Mouse (Mus musculus): ENCODE measurements around the gene Def8.
"Not testable (repeated sequence)": the region's sequence is repeated elsewhere in the genome, so short reads cannot be mapped to it uniquely, and the experiment has no call there.

Def8 gene

DNA sequence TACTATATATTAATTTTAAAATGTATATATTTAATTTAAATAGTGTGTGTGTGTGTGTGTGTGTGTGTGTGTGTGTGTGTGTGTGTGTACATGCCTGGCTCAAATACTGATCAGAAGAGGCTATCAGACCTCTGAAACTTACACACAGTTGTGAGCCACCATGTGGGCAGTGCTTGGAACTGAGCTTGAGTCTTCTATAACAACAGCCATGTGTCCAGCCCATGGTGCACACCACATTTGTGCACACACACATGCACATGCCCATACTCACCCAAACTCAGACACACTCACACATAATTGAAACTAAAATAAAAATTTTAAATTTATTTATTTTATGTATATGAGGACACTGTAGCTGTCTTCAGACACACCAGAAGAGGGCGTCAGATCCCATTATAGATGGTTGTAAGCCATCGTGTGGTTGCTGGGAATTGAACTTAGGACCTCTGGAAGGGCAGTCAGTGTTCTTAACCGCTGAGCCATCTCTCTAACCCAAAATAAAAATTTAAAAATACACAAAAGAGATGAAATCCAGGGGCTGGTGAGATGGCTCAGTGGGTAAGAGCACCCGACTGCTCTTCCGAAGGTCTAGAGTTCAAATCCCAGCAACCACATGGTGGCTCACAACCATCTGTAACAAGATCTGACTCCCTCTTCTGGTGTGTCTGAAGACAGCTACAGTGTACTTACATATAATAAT is 8.2 kb upstream of the Def8 start:
- not testable (repeated sequence) for DNase-seq

GRCm38 (mm10) chr8:123415967-123416943 is 7.1 kb upstream of the Def8 start:
- DNase-seq = no peak

GRCm38 (mm10) chr8:123416944-123417555 is 6.3 kb upstream of the Def8 start:
- DNase-seq = no peak

GRCm38 (mm10) chr8:123419711-123420110 is 3.6 kb upstream of the Def8 start:
- no peak for DNase-seq

DNA sequence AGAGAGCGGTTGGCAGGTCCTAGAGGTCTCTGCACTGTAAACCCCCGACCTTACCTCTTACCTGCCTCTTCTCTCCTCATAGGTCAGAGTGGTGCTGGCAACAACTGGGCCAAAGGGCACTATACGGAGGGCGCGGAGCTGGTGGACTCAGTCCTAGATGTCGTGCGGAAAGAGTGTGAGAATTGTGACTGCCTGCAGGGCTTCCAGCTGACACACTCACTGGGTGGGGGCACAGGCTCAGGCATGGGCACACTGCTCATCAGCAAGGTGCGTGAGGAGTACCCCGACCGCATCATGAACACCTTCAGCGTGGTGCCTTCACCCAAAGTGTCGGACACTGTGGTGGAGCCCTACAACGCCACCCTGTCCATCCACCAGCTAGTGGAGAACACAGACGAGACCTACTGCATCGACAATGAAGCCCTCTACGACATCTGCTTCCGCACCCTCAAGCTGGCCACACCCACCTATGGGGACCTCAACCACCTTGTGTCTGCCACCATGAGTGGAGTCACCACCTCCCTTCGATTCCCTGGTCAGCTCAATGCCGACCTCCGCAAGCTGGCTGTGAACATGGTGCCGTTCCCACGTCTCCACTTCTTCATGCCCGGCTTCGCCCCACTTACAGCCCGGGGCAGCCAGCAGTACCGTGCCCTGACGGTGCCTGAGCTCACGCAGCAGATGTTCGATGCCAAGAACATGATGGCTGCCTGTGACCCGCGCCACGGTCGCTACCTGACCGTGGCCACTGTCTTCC is 2.6 kb upstream of the Def8 start:
- DNase-seq = no peak

- DNase-seq = no peak
These were observed 2.0 kb upstream of the Def8 start for GRCm38 (mm10) chr8:123421325-123421724.

DNA sequence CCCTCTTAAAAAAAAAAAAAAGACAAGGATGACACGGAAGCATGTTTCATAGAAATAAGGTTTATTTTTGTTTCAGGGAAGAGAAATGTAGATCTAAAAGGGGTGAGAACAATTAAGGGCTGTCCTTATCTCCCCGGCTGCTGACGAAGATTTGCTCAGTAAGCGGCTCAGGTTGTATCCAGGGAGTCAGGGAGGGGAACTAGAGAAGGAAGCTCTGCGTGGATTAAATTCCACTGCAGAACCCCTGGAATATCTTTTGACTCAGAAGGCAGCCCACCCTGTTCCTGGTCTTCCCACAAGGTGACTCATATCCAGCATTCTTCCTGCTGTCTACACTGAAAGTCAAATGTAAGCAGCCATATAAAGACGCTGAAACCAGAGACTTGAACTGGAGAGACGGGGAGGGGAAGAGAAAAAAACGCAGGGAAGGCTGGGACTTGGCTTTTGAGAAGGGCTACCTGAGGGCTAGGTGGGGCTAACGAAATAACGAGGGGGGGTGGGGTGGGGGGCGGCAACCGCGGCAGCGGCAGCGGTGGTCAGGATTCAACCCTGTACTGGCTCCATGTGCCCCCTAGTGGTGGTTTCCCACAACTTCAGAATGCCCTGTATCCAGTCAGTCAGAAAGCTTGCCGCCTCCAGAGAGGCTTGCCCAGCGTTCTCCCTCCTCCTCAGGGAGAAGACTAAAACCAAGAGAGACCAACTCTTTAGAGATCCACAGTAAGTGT is 1.1 kb upstream of the Def8 start:
- DNase-seq = peak; percentile 50 to 74

- no peak for DNase-seq
These were observed 557 bp upstream of the Def8 start for GRCm38 (mm10) chr8:123422781-123423159.

- no peak for DNase-seq
These were observed 3.5 kb downstream of the Def8 start for GRCm38 (mm10) chr8:123426511-123427509.

DNA sequence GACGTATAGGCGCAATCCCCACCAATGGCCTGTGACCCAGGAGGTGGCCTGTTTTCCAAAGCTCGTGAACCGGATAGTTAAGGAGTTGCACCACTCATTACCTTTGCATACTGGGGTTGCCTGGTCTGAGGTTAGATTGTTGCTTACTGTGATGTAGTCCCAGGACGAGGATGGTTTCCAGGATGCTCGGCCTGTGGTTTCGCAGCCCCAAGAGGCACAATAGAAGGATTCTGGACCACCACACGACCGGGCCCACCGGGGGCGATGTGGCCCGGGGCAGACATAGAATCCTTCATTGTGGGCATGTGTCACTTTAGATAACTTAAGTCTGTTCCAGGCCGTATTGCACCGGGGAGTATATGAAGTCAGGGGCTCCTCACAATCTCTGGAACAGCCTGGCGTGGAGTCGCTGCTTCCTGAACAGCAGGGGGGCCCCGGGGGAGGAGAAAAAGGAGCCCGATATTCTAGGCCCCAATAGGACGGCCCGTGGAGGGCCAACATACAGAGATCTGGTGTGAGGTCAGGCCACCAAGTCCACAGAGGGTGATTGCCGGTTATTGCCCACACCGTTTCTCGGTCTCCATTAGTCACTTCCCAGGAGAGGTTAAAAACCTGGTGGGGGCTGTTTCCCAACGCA is 4.4 kb downstream of the Def8 start:
- DNase-seq = no peak

DNA sequence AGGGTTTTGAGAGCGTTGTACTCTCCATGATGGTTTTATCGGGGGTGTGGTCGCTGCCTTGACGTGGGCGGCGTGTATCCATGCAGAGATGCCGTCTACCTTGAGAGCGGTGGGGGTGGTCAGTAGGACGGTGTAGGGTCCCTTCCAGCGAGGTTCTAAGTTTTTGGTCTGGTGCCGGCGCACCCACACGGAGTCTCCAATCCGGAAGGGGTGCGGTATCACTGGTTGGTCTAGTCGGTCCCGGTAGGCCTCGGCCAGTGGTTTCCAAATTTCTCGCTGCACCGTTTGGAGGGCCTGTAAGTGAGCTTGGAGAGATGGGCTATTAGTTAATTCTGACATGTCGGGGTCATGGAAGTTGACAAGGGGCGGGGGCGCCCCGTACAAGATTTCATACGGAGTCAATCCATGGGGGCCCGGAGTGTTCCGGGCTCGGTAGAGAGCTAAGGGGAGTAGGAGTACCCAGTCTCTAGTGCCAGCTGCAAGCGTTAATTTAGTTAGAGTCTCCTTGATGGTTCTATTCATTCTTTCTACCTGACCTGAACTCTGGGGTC is 5.1 kb downstream of the Def8 start:
- no peak for DNase-seq

DNA sequence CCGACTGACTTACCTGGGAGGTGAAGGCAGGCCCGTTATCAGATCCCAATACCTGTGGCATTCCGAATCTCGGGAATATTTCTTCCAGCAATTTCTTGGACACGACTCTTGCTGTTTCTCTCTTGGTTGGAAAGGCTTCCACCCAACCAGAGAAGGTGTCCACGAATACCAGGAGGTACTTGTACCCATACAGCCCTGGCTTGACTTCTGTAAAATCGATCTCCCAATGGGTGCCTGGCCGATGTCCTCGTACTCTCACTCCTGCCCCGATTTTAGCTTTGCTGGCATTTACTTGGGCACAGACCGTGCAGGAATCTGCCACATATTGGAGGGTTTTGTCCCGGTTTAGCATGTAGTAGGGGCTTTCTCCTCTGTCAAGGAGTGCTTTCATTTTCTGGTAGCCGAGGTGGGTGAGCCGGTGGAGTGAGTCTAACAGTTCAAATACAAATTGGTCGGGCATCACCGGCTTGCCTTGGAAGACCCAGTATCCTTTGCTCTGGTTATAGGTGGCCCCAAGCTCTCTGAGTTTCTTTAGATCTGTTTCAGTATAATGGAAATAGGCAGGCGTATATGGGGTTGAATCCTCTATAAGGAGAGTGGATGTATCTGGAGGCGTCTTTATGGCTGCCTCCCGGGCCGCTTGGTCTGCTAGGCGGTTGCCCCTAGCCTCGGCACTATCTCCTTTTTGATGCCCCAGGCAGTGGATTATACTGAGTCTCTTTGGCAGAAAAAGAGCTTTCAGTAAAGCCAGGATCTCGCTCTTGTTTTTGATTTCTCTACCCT is 5.8 kb downstream of the Def8 start:
- no peak for DNase-seq

DNA sequence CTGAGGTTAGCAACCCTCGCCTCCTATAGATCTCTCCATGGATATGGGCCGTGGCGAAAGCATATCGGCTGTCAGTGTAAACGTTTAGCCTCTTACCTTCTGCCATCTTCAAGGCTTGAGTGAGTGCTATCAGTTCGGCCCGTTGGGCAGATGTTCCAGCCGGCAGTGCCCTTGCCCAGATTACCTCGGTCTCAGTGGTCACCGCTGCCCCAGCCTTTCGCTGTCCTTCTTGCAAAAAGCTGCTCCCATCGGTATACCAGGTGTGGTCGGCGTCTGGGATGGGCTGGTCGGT is 6.3 kb downstream of the Def8 start:
- DNase-seq = not testable (repeated sequence)

- DNase-seq = not testable (repeated sequence)
These were observed 7.6 kb downstream of the Def8 start for GRCm38 (mm10) chr8:123430936-123431335.

GRCm38 (mm10) chr8:123431616-123432365 is 8.5 kb downstream of the Def8 start:
- no peak for DNase-seq

DNA sequence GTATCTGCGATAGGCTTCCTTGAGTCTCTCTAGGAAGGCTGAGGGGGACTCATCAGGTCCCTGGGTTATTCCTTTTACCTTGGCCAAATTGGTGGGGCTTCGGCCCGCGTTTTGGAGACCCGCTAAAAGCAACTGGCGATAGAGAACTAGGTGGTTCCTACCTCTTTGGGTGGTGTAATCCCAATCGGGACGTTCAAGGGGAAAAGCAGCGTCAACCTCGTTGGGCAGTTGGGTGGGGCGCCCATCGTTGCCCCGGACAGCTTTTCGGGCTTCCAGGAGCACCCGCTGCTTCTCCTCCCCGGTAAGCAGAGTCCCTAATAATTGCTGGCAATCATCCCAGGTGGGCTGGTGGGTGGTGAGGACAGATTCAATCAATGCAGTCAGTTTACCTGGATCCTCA is 9.1 kb downstream of the Def8 start:
- no peak for DNase-seq

- not testable (repeated sequence) for DNase-seq
These were observed 10.1 kb downstream of the Def8 start for GRCm38 (mm10) chr8:123433241-123433974.

GRCm38 (mm10) chr8:123441788-123442187 is 18.5 kb downstream of the Def8 start:
- no peak for DNase-seq
